Mouse (Mus musculus) hindbrain, embryonic 14.5 days (tissue): ENCODE measurements around the gene Yap1. TPM values are rescaled to one million over a fixed set of nuclear protein-coding genes. Genes with fewer than 3 reads are reported as not detected.

Source experiments
- ATAC-seq: fragments of 200-750 bp; cut with Nextera tagmentation; 2 replicates; pipeline ENCODE4 v1.8.0; 2017; ENCODE audit warnings: moderate number of reproducible peaks, mild to moderate bottlenecking, moderate TSS enrichment, moderate library complexity; ENCODE audit not compliant: low FRiP score
- DNase-seq: peaks from one replicate; pipeline ENCODE4 v3.0.0-alpha.2; 2015; ENCODE audit warnings: low spot score
- H3K27ac ChIP-seq: fragments of 300-500 bp; sonication (generic); 2 replicates; pipeline ENCODE4 v1.5.1; 2014; ENCODE audit warnings: mild to moderate bottlenecking, moderate library complexity
- H3K27me3 ChIP-seq: fragments of 300-500 bp; sonication (generic); 2 replicates; pipeline ENCODE4 v1.6.1; 2014; ENCODE audit warnings: mild to moderate bottlenecking, low read length, mixed read lengths; ENCODE audit not compliant: control insufficient read depth, insufficient read depth
- H3K36me3 ChIP-seq: fragments of 300-500 bp; sonication (generic); replicated peaks from 2 replicates; pipeline ENCODE4 v1.6.1; 2014; ENCODE audit not compliant: control insufficient read depth, insufficient read depth
- H3K4me1 ChIP-seq: fragments of 300-500 bp; sonication (generic); replicated peaks from 2 replicates; pipeline ENCODE4 v1.6.1; 2014; ENCODE audit warnings: antibody characterized with exemption, low read length, mixed read lengths; ENCODE audit not compliant: control insufficient read depth, insufficient read depth
- H3K4me2 ChIP-seq: fragments of 300-500 bp; sonication (generic); replicated peaks from 2 replicates; pipeline ENCODE4 v1.6.1; 2014; ENCODE audit warnings: mild to moderate bottlenecking, moderate library complexity
- H3K4me3 ChIP-seq: fragments of 300-500 bp; sonication (generic); replicated peaks from 2 replicates; pipeline ENCODE4 v1.5.1; 2014; ENCODE audit warnings: mild to moderate bottlenecking, low read length
- H3K9ac ChIP-seq: fragments of 300-500 bp; sonication (generic); 2 replicates; pipeline ENCODE4 v1.6.1; 2014
- H3K9me3 ChIP-seq: fragments of 300-500 bp; sonication (generic); 2 replicates; pipeline ENCODE4 v1.6.1; 2016; ENCODE audit warnings: low read length; ENCODE audit not compliant: control insufficient read depth
- WGBS: fragments of 180-500 bp; shearing (Covaris S2); extraction: QIAGEN DNeasy Blood & Tissue Kit; methylation state at CpG from one replicate; pipeline ENCODE4 v1.1.7; 2014; 5-methylcytosine and 5-hydroxymethylcytosine counted together
- polyA plus RNA-seq: library from polyadenylated mRNA; unstranded; fragments of >200 nt; fragmentation: Nextera tagmentation; extraction: Ambion mirVana; gene quantifications from 2 replicates; pipeline ENCODE4 v1.2.1, GENCODE M21; 2014

Gene Yap1
- polyA plus RNA-seq, 1 experiment from 2014 or later: 10.1 TPM

DNA sequence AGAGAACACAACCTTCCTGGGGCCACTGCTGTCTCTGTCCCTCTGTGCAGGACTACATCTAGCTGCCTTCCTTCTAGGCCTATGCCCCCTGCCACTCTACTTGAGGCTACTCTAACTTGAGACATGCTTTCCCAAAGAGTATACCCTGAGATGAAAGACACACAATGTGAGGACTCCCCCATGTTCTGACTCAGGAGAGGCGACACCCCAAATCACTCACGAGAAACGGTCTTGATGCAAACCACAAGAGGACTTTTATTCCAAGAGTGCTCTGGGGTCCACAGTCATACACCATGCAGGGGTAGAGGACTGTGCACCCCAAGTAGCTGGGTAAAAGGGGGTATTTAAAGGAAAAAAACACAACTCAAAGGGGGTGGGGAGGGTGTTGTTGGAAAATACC, 120.0 kb downstream of the Yap1 start:
- H3K27ac ChIP-seq: no peak overlapping the region
- H3K4me1 ChIP-seq: no peaks in the 10 kb centered on the region
- H3K36me3 ChIP-seq: no peaks in the 10 kb centered on the region
- no peaks in the 10 kb centered on the region for H3K27me3 ChIP-seq
- DNase-seq (no peak), ATAC-seq (no peak)
- 97% methylated on average over 3 of the region's 3 CpGs for WGBS
- no peaks in the 10 kb centered on the region for H3K9me3 ChIP-seq
- H3K4me3 ChIP-seq: no peak overlapping the region
- H3K4me2 ChIP-seq: no peak overlapping the region
- H3K9ac ChIP-seq: no peak overlapping the region

DNA sequence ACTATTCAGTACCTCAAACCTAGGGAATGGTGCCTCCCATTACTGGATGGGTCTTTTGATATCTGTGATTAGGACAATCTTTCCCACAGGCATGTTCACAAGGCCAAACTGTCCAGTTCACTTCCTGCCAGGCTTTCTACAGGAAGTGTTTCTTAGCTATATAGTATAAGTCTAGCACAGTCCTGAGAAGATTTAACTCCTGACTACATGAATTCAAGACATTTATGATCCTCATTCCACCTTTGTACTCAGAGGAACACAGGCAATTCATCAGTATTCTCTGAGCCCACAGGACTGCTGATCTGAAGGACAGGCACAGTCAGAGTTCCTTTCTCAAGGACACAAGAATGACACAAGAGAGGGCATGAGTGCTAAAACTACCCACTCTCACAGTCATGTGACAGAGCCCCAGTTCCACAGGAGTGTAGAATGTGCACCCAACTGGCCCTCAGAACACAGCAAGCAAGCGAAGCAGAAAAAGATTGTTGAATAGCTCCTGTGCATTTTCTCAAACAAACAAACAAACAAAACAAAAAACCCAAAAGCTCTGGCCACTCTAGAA, 122.0 kb downstream of the Yap1 start:
- H3K4me2 ChIP-seq: no peak overlapping the region
- no peak for DNase-seq
- H3K9ac ChIP-seq: no peak overlapping the region
- 95% methylated on average over 1 of the region's 1 CpGs for WGBS
- no peaks in the 10 kb centered on the region for H3K9me3 ChIP-seq
- no peaks in the 10 kb centered on the region for H3K27me3 ChIP-seq
- no peak for ATAC-seq
- no peak overlapping the region for H3K27ac ChIP-seq
- H3K4me3 ChIP-seq: no peak overlapping the region
- H3K36me3 ChIP-seq: no peaks in the 10 kb centered on the region
- no peaks in the 10 kb centered on the region for H3K4me1 ChIP-seq

Other genes with a start within 250 kb of the Yap1 start
- gene Tmem123, start 240.6 kb downstream of the Yap1 start, polyA plus RNA-seq: 25.6 and 28.3 TPM in 2 replicates
- gene Birc2, start 167.5 kb downstream of the Yap1 start, polyA plus RNA-seq: 47.7 and 48.9 TPM in 2 replicates
- gene Birc3, start 131.4 kb downstream of the Yap1 start, polyA plus RNA-seq: 1.7 and 2.7 TPM in 2 replicates
- gene Cfap300, start 38.2 kb upstream of the Yap1 start, polyA plus RNA-seq: 18.3 and 19.5 TPM in 2 replicates
- gene Cep126, start 129.7 kb upstream of the Yap1 start, polyA plus RNA-seq: 5.8 and 6.0 TPM in 2 replicates